Mouse (Mus musculus) lung, postnatal 25 days (tissue): ENCODE data around the gene Kif4.

Source experiments
- DNase-seq: peaks from one replicate; pipeline ENCODE4 v3.0.0; 2022; ENCODE audit warnings: low spot score

Gene Kif4

GRCm38 (mm10) chrX:100730266-100730665, 104.7 kb downstream of the Kif4 start:
- DNase-seq: no peak

DNA sequence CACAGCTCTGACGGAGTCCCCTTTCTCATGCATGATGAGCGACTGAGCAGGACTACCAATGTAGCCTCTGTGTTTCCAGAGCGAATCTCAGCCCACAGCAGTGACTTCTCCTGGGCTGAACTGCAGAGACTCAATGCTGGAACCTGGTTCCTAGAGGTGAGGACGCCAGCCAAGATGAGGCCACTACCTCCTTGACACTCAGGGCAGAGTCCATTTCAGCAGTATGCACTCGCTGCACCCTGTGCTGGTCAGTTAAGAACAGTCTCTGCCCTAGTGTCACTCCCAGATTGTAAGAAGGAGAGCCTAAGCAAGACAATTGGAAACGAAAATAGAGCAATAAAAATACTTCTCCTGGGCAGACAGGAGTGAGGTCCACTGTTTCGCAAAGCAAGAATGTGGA, 108.8 kb downstream of the Kif4 start:
- DNase-seq: no peak

DNA sequence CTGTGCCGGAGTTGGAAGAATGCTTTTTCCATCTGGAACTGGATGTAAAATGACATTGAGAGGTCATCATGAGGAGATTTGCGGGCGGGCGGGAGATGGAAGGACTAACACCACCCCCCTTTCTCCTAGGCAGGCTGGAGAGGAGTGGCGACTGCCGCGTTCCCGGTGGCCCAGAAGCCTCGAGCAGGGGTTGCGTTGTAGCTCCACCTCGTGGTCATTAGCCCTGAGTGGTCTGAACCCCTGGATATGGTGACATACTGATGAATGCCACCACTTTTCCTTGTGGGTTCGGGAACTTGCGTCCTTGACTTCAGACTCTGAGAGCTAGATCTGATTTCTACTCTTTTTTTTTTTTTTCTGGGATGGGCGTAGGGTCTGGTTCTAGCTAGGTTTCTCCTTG, 113.4 kb downstream of the Kif4 start:
- peak; percentile 59 for DNase-seq

DNA sequence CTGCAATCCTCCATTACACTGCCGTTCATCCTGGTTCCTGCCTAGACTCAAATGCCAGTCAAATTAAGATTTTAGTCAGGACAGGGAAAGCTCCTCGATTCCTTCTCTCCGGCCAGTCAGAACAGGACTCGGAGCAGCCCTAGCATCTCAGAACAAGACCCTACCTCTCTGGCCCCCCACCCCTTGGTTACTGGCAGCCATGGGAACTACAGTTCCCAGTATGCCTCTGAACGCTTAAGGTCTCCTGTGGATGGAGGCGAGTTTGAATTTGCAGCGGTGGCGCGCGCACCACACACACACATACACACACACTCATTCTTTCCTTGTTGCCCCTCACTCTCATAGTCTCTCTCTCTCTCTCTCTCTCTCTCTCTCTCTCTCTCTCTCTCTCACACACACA, 113.9 kb downstream of the Kif4 start:
- no peak for DNase-seq

GRCm38 (mm10) chrX:100740785-100741184, 115.2 kb downstream of the Kif4 start:
- DNase-seq: no peak

DNA sequence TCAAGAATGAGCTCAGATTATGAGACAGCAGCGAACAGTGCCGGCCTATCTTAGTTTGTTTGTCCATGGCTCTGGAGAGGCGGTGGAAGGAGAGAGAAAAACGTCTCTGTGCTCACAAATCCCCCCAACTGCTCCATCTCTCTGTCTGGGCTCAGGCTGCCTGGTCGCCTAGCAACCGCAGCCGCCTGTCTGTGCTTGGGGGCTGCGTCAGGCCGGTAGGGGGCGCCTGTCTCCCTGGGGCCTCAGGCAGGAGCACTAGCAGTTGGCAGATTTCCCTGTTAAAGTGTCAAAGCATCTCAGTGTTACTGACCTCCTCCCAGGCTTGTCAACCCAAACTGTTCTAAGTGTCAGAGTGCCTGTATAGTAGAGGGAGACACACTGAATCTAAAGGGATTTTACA, 116.4 kb downstream of the Kif4 start:
- DNase-seq: peak; percentile 43

DNA sequence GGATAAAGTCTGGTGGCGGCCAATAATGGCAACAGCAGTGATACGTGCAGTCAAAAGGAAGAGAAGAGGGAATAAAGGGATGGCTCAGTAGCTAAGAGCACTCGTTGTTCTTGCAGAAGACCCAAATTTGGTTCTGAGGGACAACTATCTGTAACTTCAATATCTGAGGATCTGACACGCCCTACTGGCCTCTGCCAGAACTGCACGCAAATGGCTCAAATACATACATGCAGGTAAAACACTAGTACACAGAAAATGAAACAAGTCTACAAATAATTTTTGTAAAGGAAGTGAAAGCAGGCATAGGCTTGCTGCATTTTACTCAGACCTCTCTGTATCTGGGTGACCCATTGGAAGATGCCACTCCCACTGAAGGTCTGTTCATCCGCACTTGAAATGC, 140.3 kb downstream of the Kif4 start:
- DNase-seq: no peak

GRCm38 (mm10) chrX:100767181-100767884, 141.8 kb downstream of the Kif4 start, which contains the start of gene Dlg3:
Dlg3 (plus strand) TSS chrX:100767722.
- no peak for DNase-seq

GRCm38 (mm10) chrX:100767885-100768626, 142.5 kb downstream of the Kif4 start:
- DNase-seq: no peak

- DNase-seq: no peak
Measured at GRCm38 (mm10) chrX:100769281-100769680, 143.7 kb downstream of the Kif4 start.

DNA sequence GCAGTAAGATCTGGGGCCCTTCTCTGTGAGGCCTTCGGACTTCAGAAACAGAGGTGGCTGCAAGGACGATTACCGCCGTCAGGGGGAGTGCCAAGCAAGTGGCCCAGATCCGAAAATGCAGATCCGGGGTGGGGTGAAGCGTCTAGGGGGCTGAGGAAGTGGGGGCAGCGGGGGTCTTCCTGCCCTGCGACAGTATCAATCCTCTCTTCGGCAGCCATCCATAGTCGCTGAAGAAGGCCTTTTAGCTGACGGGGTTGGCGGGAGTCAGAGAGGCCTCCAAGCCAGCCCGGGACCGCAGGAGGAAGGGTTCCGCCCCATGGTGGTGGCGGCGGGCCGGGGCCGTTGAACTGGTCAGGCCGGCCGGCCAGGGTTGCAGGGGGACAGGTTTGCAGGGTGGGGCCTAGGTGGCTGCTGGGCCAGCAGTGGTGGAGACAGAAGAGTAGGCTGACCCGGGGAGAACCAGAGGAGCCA, 148.8 kb downstream of the Kif4 start:
- peak; percentile 61 for DNase-seq

- DNase-seq: peak; percentile 14
Measured at GRCm38 (mm10) chrX:100775405-100775804, 149.9 kb downstream of the Kif4 start.

DNA sequence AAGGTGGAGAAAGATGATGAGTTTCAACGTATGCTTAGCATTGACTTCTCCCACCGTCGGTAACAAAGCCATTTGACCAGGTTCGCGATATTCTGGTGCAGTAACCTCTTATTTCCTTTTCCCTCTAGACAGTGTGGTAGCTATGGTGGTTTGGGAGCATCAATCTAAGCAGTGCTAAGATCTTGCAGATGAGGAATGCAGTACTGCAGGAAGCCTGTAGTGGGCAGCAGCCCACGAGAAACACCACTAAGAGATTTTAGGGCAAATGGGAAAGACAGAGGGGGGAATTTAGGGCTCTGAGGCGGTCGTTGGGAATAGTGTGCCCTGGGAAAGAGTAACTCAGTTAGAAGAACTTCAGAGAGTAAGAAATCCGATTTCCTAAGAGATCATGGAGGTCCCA, 151.0 kb downstream of the Kif4 start:
- DNase-seq: peak; percentile 36
